Mouse (Mus musculus) liver, embryonic 12.5 days (tissue): ENCODE data around the gene Ywhag. TPM values are rescaled to one million over a fixed set of nuclear protein-coding genes. Genes with fewer than 3 reads are reported as not detected.
A peak's percentile ranks its signal among the peaks of the same experiment; 100 is the strongest.

ENCODE experiments used
- ATAC-seq: fragments of 200-750 bp; cut with Nextera tagmentation; 2 replicates; pipeline ENCODE4 v1.8.0; 2017; ENCODE audit warnings: moderate number of reproducible peaks, mild to moderate bottlenecking, moderate library complexity
- H3K27ac ChIP-seq: fragments of 300-500 bp; sonication (generic); 2 replicates; pipeline ENCODE4 v1.5.1; 2016; ENCODE audit warnings: mild to moderate bottlenecking
- H3K27me3 ChIP-seq: fragments of 300-500 bp; sonication (generic); replicated peaks from 2 replicates; pipeline ENCODE4 v1.6.1; 2016; ENCODE audit warnings: mild to moderate bottlenecking, moderate library complexity
- H3K36me3 ChIP-seq: fragments of 300-500 bp; sonication (generic); 2 replicates; pipeline ENCODE4 v1.6.1; 2016; ENCODE audit warnings: mild to moderate bottlenecking, moderate library complexity
- H3K4me1 ChIP-seq: fragments of 300-500 bp; sonication (generic); 2 replicates; pipeline ENCODE4 v1.6.1; 2016
- H3K4me2 ChIP-seq: fragments of 300-500 bp; sonication (generic); 2 replicates; pipeline ENCODE4 v1.6.1; 2016; ENCODE audit warnings: mild to moderate bottlenecking, moderate library complexity
- H3K4me3 ChIP-seq: fragments of 300-500 bp; sonication (generic); 2 replicates; pipeline ENCODE4 v1.5.1; 2016; ENCODE audit warnings: mild to moderate bottlenecking, moderate library complexity
- H3K9ac ChIP-seq: fragments of 300-500 bp; sonication (generic); 2 replicates; pipeline ENCODE4 v1.6.1; 2016; ENCODE audit warnings: mild to moderate bottlenecking, moderate library complexity
- H3K9me3 ChIP-seq: fragments of 300-500 bp; sonication (generic); replicated peaks from 2 replicates; pipeline ENCODE4 v1.6.1; 2016; ENCODE audit warnings: mild to moderate bottlenecking, moderate library complexity
- WGBS: fragments of 180-500 bp; shearing (Covaris S2); methylation state at CpG from one replicate; pipeline ENCODE4 v1.1.7; 2016; ENCODE audit not compliant: insufficient replicate concordance; 5-methylcytosine and 5-hydroxymethylcytosine counted together
- polyA plus RNA-seq: library from polyadenylated mRNA; unstranded; fragments of >200 nt; fragmentation: Nextera tagmentation; extraction: Ambion mirVana; gene quantifications from 2 replicates; pipeline ENCODE4 v1.2.1, GENCODE M21; 2016

Gene Ywhag
- polyA plus RNA-seq, 1 experiment from 2014 or later: 128 TPM

DNA sequence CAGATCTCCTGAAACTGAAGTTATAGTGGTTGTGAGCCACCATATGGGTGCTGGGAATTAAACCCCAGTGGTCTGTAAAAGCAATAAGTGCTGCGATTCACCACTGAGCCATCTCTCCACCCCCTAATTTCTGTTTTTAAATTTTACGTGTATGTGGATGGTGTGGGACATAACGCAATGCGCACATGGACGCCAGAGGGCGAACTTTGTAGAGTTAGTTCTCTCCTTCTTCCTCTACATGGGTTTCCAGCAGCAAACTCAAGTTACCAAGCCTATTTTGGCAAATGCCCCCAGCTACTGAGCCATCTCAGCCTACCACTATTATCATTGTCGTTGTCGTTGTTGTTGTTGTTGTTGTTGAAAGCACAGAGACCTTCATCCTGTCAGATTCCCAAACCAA lies 57.2 kb downstream of the Ywhag start:
- Histone ChIP-seq H3K27ac (no peak overlapping the region), H3K9me3 (no peaks in the 10 kb centered on the region), H3K36me3 (no peaks in the 10 kb centered on the region), H3K4me2 (peak overlapping the region; percentile 62), H3K27me3 (peaks cover 42% of the 10 kb centered on the region), H3K4me1 (peaks cover 19% of the 10 kb centered on the region), H3K9ac (no peak overlapping the region), H3K4me3 (no peak overlapping the region)
- ATAC-seq: no peak
- WGBS: 8% methylated on average over 8 of the region's 8 CpGs

DNA sequence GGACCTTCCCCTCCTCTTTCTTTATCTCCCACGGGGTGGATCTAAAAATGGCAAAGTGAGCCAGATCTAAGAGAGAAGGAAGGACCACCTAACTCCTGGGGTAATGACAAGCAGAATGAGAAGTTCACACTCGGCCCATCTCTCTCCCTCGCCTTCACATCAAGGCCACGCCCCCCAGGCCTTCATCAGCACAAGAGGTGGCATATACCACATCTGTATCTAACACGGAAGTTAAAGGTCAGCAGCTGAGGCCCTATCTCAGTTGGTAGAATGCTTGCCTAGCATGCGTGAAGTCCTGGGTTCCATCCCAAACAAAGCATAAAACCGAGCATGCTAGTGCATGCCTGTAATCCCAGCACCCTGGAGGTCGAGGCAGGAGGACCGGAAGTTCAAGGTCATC lies 60.7 kb downstream of the Ywhag start:
- Histone ChIP-seq H3K9ac (no peak overlapping the region), H3K36me3 (no peaks in the 10 kb centered on the region), H3K4me3 (no peak overlapping the region), H3K27ac (no peak overlapping the region), H3K4me1 (peaks cover 13% of the 10 kb centered on the region), H3K27me3 (peaks cover 65% of the 10 kb centered on the region), H3K9me3 (no peaks in the 10 kb centered on the region), H3K4me2 (no peak overlapping the region)
- no peak for ATAC-seq
- 38% methylated on average over 9 of the region's 9 CpGs for WGBS

DNA sequence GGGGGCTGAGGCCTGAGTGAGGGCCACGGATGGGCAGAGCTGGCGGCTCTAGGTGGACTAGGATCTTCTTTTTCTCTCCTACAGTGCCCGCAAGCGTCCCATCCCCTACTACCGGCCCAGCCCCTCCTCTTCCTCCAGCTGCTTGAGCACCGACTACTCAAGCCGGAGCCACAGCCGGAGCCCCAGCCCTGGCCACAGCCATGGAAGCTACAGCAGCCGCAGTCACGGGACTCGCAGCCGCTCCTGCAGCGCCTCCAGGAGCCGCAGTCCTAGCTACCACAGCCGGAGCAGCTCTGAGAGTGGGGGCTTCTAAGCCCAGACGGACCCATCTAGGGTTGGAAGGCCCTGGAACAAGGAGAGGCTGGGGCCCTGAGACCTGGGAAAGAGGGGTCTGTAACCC lies 61.4 kb downstream of the Ywhag start:
- H3K4me1 ChIP-seq: peaks cover 15% of the 10 kb centered on the region
- H3K36me3 ChIP-seq: no peaks in the 10 kb centered on the region
- no peak overlapping the region for H3K4me2 ChIP-seq
- 18% methylated on average over 16 of the region's 16 CpGs for WGBS
- no peak overlapping the region for H3K9ac ChIP-seq
- ATAC-seq: no peak
- no peaks in the 10 kb centered on the region for H3K9me3 ChIP-seq
- no peak overlapping the region for H3K27ac ChIP-seq
- peaks cover 73% of the 10 kb centered on the region for H3K27me3 ChIP-seq
- no peak overlapping the region for H3K4me3 ChIP-seq

DNA sequence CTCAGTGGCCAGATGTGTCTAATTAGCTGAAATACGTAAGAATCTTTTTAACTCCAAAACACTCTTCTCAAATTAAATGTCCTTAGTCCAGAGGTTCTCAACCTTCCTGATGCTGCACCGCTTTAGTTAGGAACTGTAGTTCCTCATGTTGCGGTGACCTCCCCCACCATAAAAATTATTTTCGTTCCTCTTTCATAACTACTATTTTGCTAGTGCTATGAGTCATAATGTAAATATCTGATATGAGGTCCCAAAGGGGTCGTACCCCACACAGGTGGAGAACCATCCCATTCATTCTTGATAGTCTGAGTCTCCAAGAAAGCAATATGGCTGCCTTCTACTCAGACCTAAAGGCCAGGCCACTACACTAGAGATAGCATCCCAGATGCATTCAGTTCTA lies 63.9 kb downstream of the Ywhag start:
- no peak overlapping the region for H3K9ac ChIP-seq
- H3K27me3 ChIP-seq: peaks cover 97% of the 10 kb centered on the region
- no peak overlapping the region for H3K27ac ChIP-seq
- 81% methylated on average over 5 of the region's 5 CpGs for WGBS
- H3K4me3 ChIP-seq: no peak overlapping the region
- no peak for ATAC-seq
- H3K4me2 ChIP-seq: no peak overlapping the region
- H3K4me1 ChIP-seq: 0 out of 2 replicates have a peak, but pooled peaks cover 9% of the 10 kb centered on the region
- no peaks in the 10 kb centered on the region for H3K36me3 ChIP-seq
- H3K9me3 ChIP-seq: no peaks in the 10 kb centered on the region

DNA sequence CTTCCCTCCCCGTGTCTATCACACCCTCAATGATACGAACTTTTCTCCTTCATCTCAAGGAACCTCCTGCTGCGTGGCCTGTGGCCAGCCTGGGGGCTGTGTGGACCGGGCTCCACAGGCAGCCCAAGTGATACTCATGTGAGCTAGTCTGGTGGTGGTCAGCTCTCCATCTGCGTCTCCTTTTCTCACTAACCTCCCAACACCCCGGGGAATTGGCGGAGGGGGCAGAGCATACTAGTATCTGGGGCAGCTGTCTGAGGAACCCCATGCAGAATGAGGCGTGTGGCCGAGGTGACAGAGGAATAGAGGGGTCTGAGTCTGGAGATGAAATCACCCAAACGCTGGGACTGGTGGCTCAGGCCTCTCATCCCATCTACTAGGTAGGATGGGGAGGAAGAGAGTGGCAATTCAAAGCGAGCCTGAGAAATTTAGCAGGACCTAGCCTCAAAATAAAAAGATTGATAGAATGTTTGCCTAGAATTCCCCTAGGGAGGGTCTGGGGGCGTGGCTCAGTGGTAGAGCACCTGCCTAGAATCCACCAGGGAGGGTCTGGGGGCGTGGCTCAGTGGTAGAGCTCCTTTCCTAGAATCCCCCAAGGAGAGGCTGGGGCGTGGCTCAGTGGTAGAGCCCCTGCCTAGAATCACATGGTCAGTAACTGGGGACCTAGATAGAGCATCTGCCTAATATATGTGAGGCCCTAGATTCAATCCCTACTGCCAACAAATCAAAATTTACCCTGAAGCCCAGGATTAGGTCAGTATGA lies 64.6 kb downstream of the Ywhag start:
- no peak overlapping the region for H3K4me2 ChIP-seq
- WGBS: 40% methylated on average over 14 of the region's 14 CpGs
- no peaks in the 10 kb centered on the region for H3K36me3 ChIP-seq
- no peaks in the 10 kb centered on the region for H3K9me3 ChIP-seq
- no peak overlapping the region for H3K27ac ChIP-seq
- peaks cover 99% of the 10 kb centered on the region for H3K27me3 ChIP-seq
- H3K4me3 ChIP-seq: no peak overlapping the region
- H3K4me1 ChIP-seq: 0 out of 2 replicates have a peak, but pooled peaks cover 9% of the 10 kb centered on the region
- H3K9ac ChIP-seq: no peak overlapping the region
- no peak for ATAC-seq

DNA sequence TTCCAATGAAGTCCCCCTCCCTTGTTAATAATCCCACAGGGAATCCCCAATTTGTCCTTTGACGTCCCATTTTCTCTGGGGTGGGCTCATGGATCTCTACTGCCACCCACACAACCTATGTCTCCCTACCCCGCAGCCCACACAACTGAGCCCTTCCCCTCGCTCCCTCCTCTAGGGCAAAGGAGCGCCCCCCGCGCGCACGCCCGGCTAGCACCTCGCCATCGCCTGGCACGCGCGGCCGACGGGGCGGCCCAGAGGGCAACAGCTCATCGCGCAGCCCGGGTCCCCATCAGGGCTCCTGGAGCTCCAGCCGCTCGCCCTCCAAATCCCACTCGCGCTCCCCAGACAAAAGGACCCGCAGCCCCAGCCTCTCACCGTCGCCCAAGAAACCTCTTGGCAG lies 65.8 kb downstream of the Ywhag start:
- no peaks in the 10 kb centered on the region for H3K36me3 ChIP-seq
- H3K27me3 ChIP-seq: peaks cover 98% of the 10 kb centered on the region
- peak overlapping the region; percentile 64; the same call in 1 of the 2 replicates for H3K4me2 ChIP-seq
- H3K27ac ChIP-seq: no peak overlapping the region
- 0 out of 2 replicates have a peak, but pooled peaks cover 9% of the 10 kb centered on the region for H3K4me1 ChIP-seq
- no peaks in the 10 kb centered on the region for H3K9me3 ChIP-seq
- H3K4me3 ChIP-seq: 0 out of 2 replicates have a peak overlapping the region, but pooled peaks have one; percentile 38
- 6% methylated on average over 27 of the region's 27 CpGs for WGBS
- ATAC-seq: no peak
- no peak overlapping the region for H3K9ac ChIP-seq

DNA sequence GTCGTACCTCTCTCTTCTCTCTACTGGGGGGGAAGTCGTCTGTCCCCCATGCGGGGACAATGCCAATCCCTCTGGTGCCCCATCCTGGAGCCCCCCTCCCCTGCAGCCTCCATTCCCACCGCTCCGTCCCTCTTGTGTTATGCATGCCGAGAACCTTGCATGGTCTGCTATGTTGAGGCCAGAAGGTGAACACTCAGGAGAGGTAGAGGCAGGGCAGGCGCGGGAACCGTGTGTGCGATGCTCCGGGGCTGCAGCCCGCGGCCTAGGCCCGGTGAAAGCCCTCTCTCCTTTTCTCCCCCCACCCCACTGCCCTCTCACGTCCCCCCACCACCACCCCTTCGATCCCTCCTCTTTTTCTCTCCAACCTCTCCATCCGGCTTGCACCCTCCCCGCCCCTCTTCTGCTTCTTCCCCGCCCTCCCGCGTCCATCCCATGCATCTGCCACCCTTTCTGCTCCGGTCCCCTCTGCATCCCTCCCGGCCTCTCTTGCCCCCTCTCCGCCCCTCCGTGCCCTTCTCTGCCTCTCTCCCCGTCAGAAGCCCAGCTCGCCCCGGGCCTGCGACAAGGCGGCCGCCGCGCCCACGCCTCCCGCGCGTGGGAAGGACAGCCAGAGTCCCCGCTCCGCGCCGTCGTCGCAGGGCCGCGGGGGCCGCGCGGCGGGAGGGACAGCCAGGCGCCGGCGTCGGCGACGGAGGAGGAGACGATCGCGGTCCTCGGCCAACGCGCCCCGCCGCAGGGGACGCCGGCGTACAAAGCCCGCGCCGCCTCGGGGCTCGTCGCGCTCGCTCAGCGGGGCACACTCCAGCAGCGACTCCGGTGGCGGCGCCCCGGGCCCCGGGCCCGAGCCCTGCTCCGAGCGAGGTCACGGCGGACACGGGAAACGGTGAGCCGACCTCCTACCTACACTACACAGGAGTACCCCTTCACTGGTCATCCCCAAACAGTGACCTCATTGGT lies 66.5 kb downstream of the Ywhag start:
- no peaks in the 10 kb centered on the region for H3K9me3 ChIP-seq
- 4% methylated on average over 88 of the region's 89 CpGs for WGBS
- H3K27ac ChIP-seq: no peak overlapping the region
- ATAC-seq: no peak
- 0 out of 2 replicates have a peak, but pooled peaks cover 9% of the 10 kb centered on the region for H3K4me1 ChIP-seq
- peak overlapping the region; percentile 64 for H3K4me2 ChIP-seq
- no peak overlapping the region for H3K9ac ChIP-seq
- H3K4me3 ChIP-seq: peak overlapping the region; percentile 38
- no peaks in the 10 kb centered on the region for H3K36me3 ChIP-seq
- peaks cover 98% of the 10 kb centered on the region for H3K27me3 ChIP-seq

DNA sequence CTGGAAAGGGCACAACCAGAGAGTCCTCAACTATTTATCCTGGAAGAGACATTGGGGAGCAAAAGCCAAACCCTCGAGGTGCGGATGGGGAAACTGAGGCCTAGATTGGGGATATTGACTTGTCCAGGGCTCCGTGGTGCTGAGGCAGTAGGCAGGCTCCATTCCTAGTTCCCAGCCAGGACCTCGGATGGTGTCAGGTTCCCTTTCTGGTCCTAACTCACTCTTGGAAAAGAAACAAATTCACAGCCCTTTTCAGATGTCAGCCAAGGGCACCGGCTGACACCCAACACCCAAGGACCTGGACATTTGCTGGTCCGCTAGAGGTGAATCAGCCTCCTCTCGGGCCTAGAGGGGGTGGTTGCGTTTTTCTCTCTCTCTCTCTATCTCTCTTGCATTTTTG lies 67.8 kb downstream of the Ywhag start:
- no peak overlapping the region for H3K9ac ChIP-seq
- H3K27ac ChIP-seq: no peak overlapping the region
- 0 out of 2 replicates have a peak, but pooled peaks cover 9% of the 10 kb centered on the region for H3K4me1 ChIP-seq
- peaks cover 96% of the 10 kb centered on the region for H3K27me3 ChIP-seq
- 31% methylated on average over 8 of the region's 8 CpGs for WGBS
- no peaks in the 10 kb centered on the region for H3K9me3 ChIP-seq
- no peak for ATAC-seq
- H3K4me3 ChIP-seq: no peak overlapping the region
- no peaks in the 10 kb centered on the region for H3K36me3 ChIP-seq
- no peak overlapping the region for H3K4me2 ChIP-seq

Other genes with a start within 250 kb of the Ywhag start
- 17.4 and 21.5 TPM in 2 replicates for gene Tmem120a, start 190.2 kb downstream of the Ywhag start, polyA plus RNA-seq
- gene Styxl1, start 156.2 kb downstream of the Ywhag start, polyA plus RNA-seq: 0.16 TPM in 1 of 2 replicates, not detected in the other
- 451 and 473 TPM in 2 replicates for gene Mdh2, start 156.1 kb downstream of the Ywhag start, polyA plus RNA-seq
- gene Srrm3, start 127.7 kb downstream of the Ywhag start, polyA plus RNA-seq: not detected in 2 replicates
- gene Hspb1, start 46.7 kb downstream of the Ywhag start, polyA plus RNA-seq: 7.4 TPM in 2 replicates
- 2.0 TPM in 2 replicates for gene Ssc4d, start 39.9 kb upstream of the Ywhag start, polyA plus RNA-seq
- not detected in 2 replicates for gene Zp3, start 45.5 kb upstream of the Ywhag start, polyA plus RNA-seq
- gene Dtx2, start 60.2 kb upstream of the Ywhag start, polyA plus RNA-seq: 11.3 and 12.5 TPM in 2 replicates
- gene Upk3b, start 103.9 kb upstream of the Ywhag start, polyA plus RNA-seq: 6.9 TPM in 2 replicates
- 0.13 and 0.14 TPM in 2 replicates for gene Upk3bl, start 119.9 kb upstream of the Ywhag start, polyA plus RNA-seq
- 1.5 and 1.6 TPM in 2 replicates for gene Rasa4, start 149.3 kb upstream of the Ywhag start, polyA plus RNA-seq
- gene Polr2j, start 182.0 kb upstream of the Ywhag start, polyA plus RNA-seq: 186 and 191 TPM in 2 replicates
- gene Lrwd1, start 201.5 kb upstream of the Ywhag start, polyA plus RNA-seq: 53.4 and 54.5 TPM in 2 replicates
- 17.0 and 18.8 TPM in 2 replicates for gene Alkbh4, start 201.5 kb upstream of the Ywhag start, polyA plus RNA-seq
- 4.4 and 6.7 TPM in 2 replicates for gene Orai2, start 236.1 kb upstream of the Ywhag start, polyA plus RNA-seq